ENCODE assay signal across 9 mouse cellular contexts in genomic region chrX:6654024-6654423, GRCm38 (mm10).
A peak's percentile ranks its signal among the peaks of the same experiment; 100 is the strongest.
DNase-seq lines count a peak whose midpoint lies in the region; ATAC-seq lines count a peak whose summit lies in the region.
"Had no signal": no experiment of that assay in that cellular context is flagged by ENCODE, and none has a peak within 500 bp of the region (broad histone marks: within the 10 kb centered on the region; RNA-seq: fewer than 3 reads in every experiment).

No protein-coding gene starts in this region.

- no peak overlapping the region for H3K4me3 ChIP-seq in heart, embryonic 11.5 days (ENCODE audit: low read depth, low read length)
- H3K4me3 ChIP-seq in forebrain, embryonic 13.5 days: no peak overlapping the region
- H3K4me3 ChIP-seq: heart, embryonic 15.5 days had no signal

- H3K9me3 ChIP-seq in heart, embryonic 11.5 days (replicated peaks; ENCODE audit: control insufficient read depth, low read length): no peaks in the 10 kb centered on the region
- H3K9me3 ChIP-seq in forebrain, embryonic 13.5 days (replicated peaks): no peaks in the 10 kb centered on the region
- H3K9me3 ChIP-seq: heart, embryonic 15.5 days had no signal

- no peaks in the 10 kb centered on the region for H3K4me1 ChIP-seq in heart, embryonic 11.5 days (ENCODE audit: control insufficient read depth, insufficient read depth, low read length)
- H3K4me1 ChIP-seq in forebrain, embryonic 13.5 days: no peaks in the 10 kb centered on the region
- H3K4me1 ChIP-seq: heart, embryonic 15.5 days had no signal

- H3K27me3 ChIP-seq in heart, embryonic 11.5 days (ENCODE audit: control insufficient read depth, insufficient read depth, low read length): no peaks in the 10 kb centered on the region
- H3K27me3 ChIP-seq in forebrain, embryonic 13.5 days: no peaks in the 10 kb centered on the region
- H3K27me3 ChIP-seq: heart, embryonic 15.5 days had no signal

- no peaks in the 10 kb centered on the region for H3K36me3 ChIP-seq in heart, embryonic 11.5 days (ENCODE audit: control insufficient read depth, insufficient read depth, low read length)
- H3K36me3 ChIP-seq in forebrain, embryonic 13.5 days (ENCODE audit: poor library complexity, severe bottlenecking): no peaks in the 10 kb centered on the region
- H3K36me3 ChIP-seq: heart, embryonic 15.5 days had no signal

- peak; percentile 6 to 41 for DNase-seq in heart, adult 18-20 months
- peak; percentile 2 for DNase-seq in right cerebral cortex, adult 18-20 months
- DNase-seq in right cerebral cortex, postnatal 14 days: no peak
- peak; percentile 27 for DNase-seq in embryo, embryonic 10 days (ENCODE audit: low spot score)
- peak; percentile 4 for DNase-seq in retina, adult 2 months (ENCODE audit: low read depth, low spot score)
- no peak for DNase-seq in thymus, adult 18-20 months

- H3K9ac ChIP-seq in heart, embryonic 11.5 days (ENCODE audit: low read depth, low read length): no peak overlapping the region
- H3K9ac ChIP-seq in forebrain, embryonic 13.5 days: no peak overlapping the region
- H3K9ac ChIP-seq: heart, embryonic 15.5 days had no signal

- WGBS in heart, embryonic 11.5 days (ENCODE audit: insufficient replicate concordance): 4% methylated on average over 2 of the region's 2 CpGs
- 10% methylated on average over 2 of the region's 2 CpGs for WGBS in forebrain, embryonic 13.5 days

- H3K27ac ChIP-seq in heart, embryonic 11.5 days (ENCODE audit: low read depth, low read length): no peak overlapping the region
- no peak overlapping the region for H3K27ac ChIP-seq in forebrain, embryonic 13.5 days
- H3K27ac ChIP-seq: heart, embryonic 15.5 days had no signal

- ATAC-seq in heart, embryonic 11.5 days (replicated peaks; ENCODE audit: insufficient number of reproducible peaks, low FRiP score, low TSS enrichment): no peak
- ATAC-seq in forebrain, embryonic 13.5 days: no peak

- H3K4me2 ChIP-seq in heart, embryonic 11.5 days: no peak overlapping the region
- H3K4me2 ChIP-seq in forebrain, embryonic 13.5 days: no peak overlapping the region
- H3K4me2 ChIP-seq: heart, embryonic 15.5 days had no signal

Comparison
In these comparisons a context has a peak if more than half of its experiments do, and no peak if none do; other contexts are left out.
1. DNase-seq: peak in heart, adult 18-20 months (2 of 2), right cerebral cortex, adult 18-20 months (single experiment), embryo, embryonic 10 days (single experiment) and retina, adult 2 months (single experiment); none in right cerebral cortex, postnatal 14 days (single experiment) and thymus, adult 18-20 months (0 of 2).